Mouse (Mus musculus) liver, adult 2 months (tissue): ENCODE measurements at regions not wholly inside any gene's neighbourhood (a gene's known extent, or its start where the extent isn't known, plus 50 kb on each side); places are given as distances from the start of the nearest gene placed in this dataset.

Experiments
- DNase-seq: peaks from one replicate; pipeline ENCODE4 v3.0.0-alpha.2; 2011; ENCODE audit warnings: low read depth, low spot score; ENCODE audit errors: extremely low read depth
- H3K27ac ChIP-seq: fragments of 200-500 bp; replicated peaks from 2 replicates; pipeline ENCODE4 v1.5.1; 2012; ENCODE audit warnings: low read depth, mild to moderate bottlenecking, control low read depth, inconsistent platforms, low read length; ENCODE audit not compliant: insufficient read depth
- H3K27me3 ChIP-seq: fragments of 200-500 bp; 2 replicates; pipeline ENCODE4 v1.6.1; 2012; ENCODE audit warnings: mild to moderate bottlenecking, moderate library complexity, low read length, inconsistent platforms; ENCODE audit not compliant: control insufficient read depth, insufficient read depth
- H3K36me3 ChIP-seq: fragments of 200-500 bp; 2 replicates; pipeline ENCODE4 v1.6.1; 2012; ENCODE audit warnings: low read length, inconsistent platforms; ENCODE audit not compliant: control insufficient read depth, insufficient read depth
- H3K4me1 ChIP-seq: fragments of 200-500 bp; 2 replicates; pipeline ENCODE4 v1.6.1; 2011; ENCODE audit warnings: low read length; ENCODE audit not compliant: control insufficient read depth, insufficient read depth
- H3K4me3 ChIP-seq: fragments of 200-500 bp; 2 replicates; pipeline ENCODE4 v1.5.1; 2011; ENCODE audit warnings: low read depth, mild to moderate bottlenecking, control low read depth, low read length, moderate library complexity; ENCODE audit not compliant: insufficient read depth
- H3K79me2 ChIP-seq: fragments of 200-500 bp; 2 replicates; pipeline ENCODE4 v1.6.1; 2012; ENCODE audit warnings: inconsistent platforms, mild to moderate bottlenecking, low read length, moderate library complexity; ENCODE audit not compliant: control insufficient read depth, insufficient read depth
- H3K9ac ChIP-seq: fragments of 200-500 bp; 2 replicates; pipeline ENCODE4 v1.6.1; 2012; ENCODE audit warnings: low read depth, mild to moderate bottlenecking, control low read depth, inconsistent platforms, low read length
- CTCF ChIP-seq: fragments of 200-500 bp; IDR thresholded peaks from 2 replicates; pipeline ENCODE4 v1.5.1; 2011; ENCODE audit warnings: low read depth, low read length, control low read depth
- POLR2A ChIP-seq: fragments of 200-500 bp; IDR thresholded peaks from 2 replicates; pipeline ENCODE4 v1.6.1; 2011; ENCODE audit warnings: low read length, control low read depth; ENCODE audit not compliant: insufficient read depth; ENCODE audit errors: extremely low read depth
- WGBS: fragments of 180-500 bp; shearing (Covaris S2); methylation state at CpG from one replicate; pipeline ENCODE4 v1.1.7; 2018; 5-methylcytosine and 5-hydroxymethylcytosine counted together

GRCm38 (mm10) chr10:68669992-68670391, 53.5 kb upstream of the Tmem26 start:
- no peaks in the 10 kb centered on the region for H3K79me2 ChIP-seq
- no peak for DNase-seq
- no peak overlapping the region for H3K27ac ChIP-seq
- H3K27me3 ChIP-seq, result no peaks in the 10 kb centered on the region
- H3K9ac ChIP-seq, result no peak overlapping the region
- H3K36me3 ChIP-seq, result no peaks in the 10 kb centered on the region
- no peak overlapping the region for H3K4me3 ChIP-seq
- 91% methylated on average over 3 of the region's 3 CpGs for WGBS
- TF ChIP-seq POLR2A, result no peak
- TF ChIP-seq CTCF, result no peak
- H3K4me1 ChIP-seq, result no peaks in the 10 kb centered on the region

GRCm38 (mm10) chr10:68672291-68672690, 51.2 kb upstream of the Tmem26 start:
- 90% methylated on average over 12 of the region's 12 CpGs for WGBS
- H3K9ac ChIP-seq, result no peak overlapping the region
- TF ChIP-seq POLR2A, result no peak
- no peak for TF ChIP-seq CTCF

GRCm38 (mm10) chr10:68673102-68673872, 50.2 kb upstream of the Tmem26 start:
- no peaks in the 10 kb centered on the region for H3K79me2 ChIP-seq
- H3K36me3 ChIP-seq, result no peaks in the 10 kb centered on the region
- no peak overlapping the region for H3K4me3 ChIP-seq
- 77% methylated on average over 9 of the region's 9 CpGs for WGBS
- H3K27me3 ChIP-seq, result no peaks in the 10 kb centered on the region
- no peak for TF ChIP-seq CTCF
- no peak for DNase-seq
- H3K9ac ChIP-seq, result no peak overlapping the region
- no peaks in the 10 kb centered on the region for H3K4me1 ChIP-seq
- no peak overlapping the region for H3K27ac ChIP-seq

More at GRCm38 (mm10) chr10:68672291-68672690, 51.2 kb upstream of the Tmem26 start:
- Histone ChIP-seq H3K4me1 (no peaks in the 10 kb centered on the region), H3K27ac (no peak overlapping the region), H3K36me3 (no peaks in the 10 kb centered on the region), H3K79me2 (no peaks in the 10 kb centered on the region), H3K27me3 (no peaks in the 10 kb centered on the region), H3K4me3 (no peak overlapping the region)
- no peak for DNase-seq
